Mouse (Mus musculus) midbrain, postnatal 0 days (tissue): ENCODE results near the gene Rhobtb1. TPM values are rescaled to one million over a fixed set of nuclear protein-coding genes. Genes with fewer than 3 reads are reported as not detected.

Source experiments
- ATAC-seq: fragments of 200-750 bp; cut with Nextera tagmentation; 2 replicates; pipeline ENCODE4 v1.8.0; 2017; ENCODE audit warnings: moderate number of reproducible peaks, mild to moderate bottlenecking, moderate TSS enrichment, moderate library complexity; ENCODE audit not compliant: low FRiP score
- DNase-seq: peaks from one replicate; pipeline ENCODE4 v3.0.0-alpha.2; 2015; ENCODE audit warnings: low spot score
- H3K27ac ChIP-seq: fragments of 300-500 bp; sonication (generic); 2 replicates; pipeline ENCODE4 v1.5.1; 2014; ENCODE audit warnings: low read depth, mild to moderate bottlenecking, low read length, mixed read lengths
- H3K27me3 ChIP-seq: fragments of 300-500 bp; sonication (generic); 2 replicates; pipeline ENCODE4 v1.6.1; 2014; ENCODE audit warnings: low read length, control low read depth, mixed read lengths; ENCODE audit not compliant: insufficient read depth
- H3K36me3 ChIP-seq: fragments of 300-500 bp; sonication (generic); 2 replicates; pipeline ENCODE4 v1.6.1; 2014; ENCODE audit warnings: low read length, control low read depth, mixed read lengths; ENCODE audit not compliant: insufficient read depth
- H3K4me1 ChIP-seq: fragments of 300-500 bp; sonication (generic); 2 replicates; pipeline ENCODE4 v1.6.1; 2014; ENCODE audit warnings: mild to moderate bottlenecking, control low read depth, antibody characterized with exemption, low read length, mixed read lengths; ENCODE audit not compliant: insufficient read depth
- H3K4me2 ChIP-seq: fragments of 300-500 bp; sonication (generic); 2 replicates; pipeline ENCODE4 v1.6.1; 2014; ENCODE audit warnings: low read depth, mild to moderate bottlenecking, low read length, mixed read lengths; ENCODE audit not compliant: poor library complexity, severe bottlenecking
- H3K4me3 ChIP-seq: fragments of 300-500 bp; sonication (generic); 2 replicates; pipeline ENCODE4 v1.5.1; 2014; ENCODE audit warnings: low read depth, mild to moderate bottlenecking, low read length, moderate library complexity
- H3K9ac ChIP-seq: fragments of 300-500 bp; sonication (generic); replicated peaks from 2 replicates; pipeline ENCODE4 v1.6.1; 2014; ENCODE audit warnings: mild to moderate bottlenecking, low read length, moderate library complexity, mixed read lengths; ENCODE audit not compliant: poor library complexity, severe bottlenecking
- H3K9me3 ChIP-seq: fragments of 300-500 bp; sonication (generic); 2 replicates; pipeline ENCODE4 v1.6.1; 2016; ENCODE audit warnings: low read length, control low read depth
- CTCF ChIP-seq: IDR thresholded peaks from 2 replicates; pipeline ENCODE4 v1.5.1; 2016; ENCODE audit warnings: antibody characterized with exemption, mild to moderate bottlenecking
- WGBS: fragments of 180-500 bp; shearing (Covaris S2); extraction: QIAGEN DNeasy Blood & Tissue Kit; methylation state at CpG from one replicate; pipeline ENCODE4 v1.1.7; 2014; 5-methylcytosine and 5-hydroxymethylcytosine counted together
- polyA plus RNA-seq: library from polyadenylated mRNA; unstranded; fragments of >200 nt; fragmentation: Nextera tagmentation; extraction: Ambion mirVana; gene quantifications from 2 replicates; pipeline ENCODE4 v1.2.1, GENCODE M21; 2015
- total RNA-seq: library from RNA; depleted of rRNA; stranded (reverse); fragments of >200 nt; gene quantifications from 2 replicates; pipeline ENCODE4 v1.2.3, GENCODE M21; 2014

Rhobtb1 gene
- total and polyA plus RNA-seq, 2 experiments from 2014 or later, result 9.2 to 15.3 TPM

- Histone ChIP-seq H3K9me3 (no peaks in the 10 kb centered on the region), H3K27me3 (no peaks in the 10 kb centered on the region), H3K4me1 (no peaks in the 10 kb centered on the region), H3K36me3 (no peaks in the 10 kb centered on the region), H3K4me3 (no peak overlapping the region), H3K4me2 (no peak overlapping the region), H3K9ac (no peak overlapping the region), H3K27ac (no peak overlapping the region)
- DNase-seq (no peak), ATAC-seq (no peak)
- no peak for TF ChIP-seq CTCF
Measured at GRCm38 (mm10) chr10:69134356-69134755, 16.9 kb upstream of the Rhobtb1 start.

GRCm38 (mm10) chr10:69136241-69136828, 14.9 kb upstream of the Rhobtb1 start:
- Histone ChIP-seq H3K4me3 (no peak overlapping the region), H3K9me3 (no peaks in the 10 kb centered on the region), H3K27ac (no peak overlapping the region), H3K36me3 (no peaks in the 10 kb centered on the region), H3K27me3 (no peaks in the 10 kb centered on the region), H3K4me2 (no peak overlapping the region), H3K9ac (no peak overlapping the region), H3K4me1 (no peaks in the 10 kb centered on the region)
- DNase-seq (no peak), ATAC-seq (no peak)
- TF ChIP-seq CTCF, result no peak
- 77% methylated on average over 9 of the region's 9 CpGs for WGBS

- no peak overlapping the region for H3K4me2 ChIP-seq
- 89% methylated on average over 7 of the region's 7 CpGs for WGBS
Measured at GRCm38 (mm10) chr10:69149252-69149651, 2.0 kb upstream of the Rhobtb1 start.

GRCm38 (mm10) chr10:69152971-69153370, 1.7 kb downstream of the Rhobtb1 start:
- DNase-seq (no peak), ATAC-seq (no peak)
- WGBS, result 80% methylated on average over 4 of the region's 4 CpGs
- Histone ChIP-seq H3K27ac (no peak overlapping the region), H3K4me3 (no peak overlapping the region), H3K36me3 (no peaks in the 10 kb centered on the region), H3K4me1 (no peaks in the 10 kb centered on the region), H3K9ac (no peak overlapping the region), H3K4me2 (no peak overlapping the region), H3K27me3 (no peaks in the 10 kb centered on the region), H3K9me3 (no peaks in the 10 kb centered on the region)
- no peak for TF ChIP-seq CTCF

More at GRCm38 (mm10) chr10:69149252-69149651, 2.0 kb upstream of the Rhobtb1 start:
- DNase-seq (no peak), ATAC-seq (no peak)
- no peaks in the 10 kb centered on the region for H3K36me3 ChIP-seq
- H3K9ac ChIP-seq, result no peak overlapping the region
- H3K4me1 ChIP-seq, result no peaks in the 10 kb centered on the region
- H3K9me3 ChIP-seq, result no peaks in the 10 kb centered on the region
- H3K27ac ChIP-seq, result no peak overlapping the region
- no peak overlapping the region for H3K4me3 ChIP-seq
- no peaks in the 10 kb centered on the region for H3K27me3 ChIP-seq
- TF ChIP-seq CTCF, result no peak

GRCm38 (mm10) chr10:69155428-69156175, 4.4 kb downstream of the Rhobtb1 start:
- H3K9me3 ChIP-seq, result no peaks in the 10 kb centered on the region
- H3K36me3 ChIP-seq, result no peaks in the 10 kb centered on the region
- ATAC-seq (no peak), DNase-seq (no peak)
- WGBS, result 88% methylated on average over 10 of the region's 10 CpGs
- no peaks in the 10 kb centered on the region for H3K4me1 ChIP-seq
- no peak overlapping the region for H3K4me3 ChIP-seq
- no peak overlapping the region for H3K4me2 ChIP-seq
- no peaks in the 10 kb centered on the region for H3K27me3 ChIP-seq
- no peak overlapping the region for H3K9ac ChIP-seq
- H3K27ac ChIP-seq, result no peak overlapping the region
- no peak for TF ChIP-seq CTCF

- no peak overlapping the region for H3K4me3 ChIP-seq
- no peak overlapping the region for H3K9ac ChIP-seq
- TF ChIP-seq CTCF, result no peak
- no peaks in the 10 kb centered on the region for H3K9me3 ChIP-seq
- H3K36me3 ChIP-seq, result no peaks in the 10 kb centered on the region
- H3K4me2 ChIP-seq, result no peak overlapping the region
- DNase-seq (no peak), ATAC-seq (no peak)
- 70% methylated on average over 6 of the region's 6 CpGs for WGBS
- H3K27ac ChIP-seq, result no peak overlapping the region
- H3K27me3 ChIP-seq, result no peaks in the 10 kb centered on the region
- no peaks in the 10 kb centered on the region for H3K4me1 ChIP-seq
Measured at GRCm38 (mm10) chr10:69156462-69156861, 5.2 kb downstream of the Rhobtb1 start.
